Mouse (Mus musculus): ENCODE data around the gene Bst2.
A peak's percentile ranks its signal among the peaks of the same experiment; 100 is the strongest.

Gene Bst2

GRCm38 (mm10) chr8:71485142-71486135 is 51.8 kb downstream of the Bst2 start, which contains the start of gene Ano8:
Gene Ano8 (minus strand): TSS chr8:71485963.
- peak; percentile 93 for DNase-seq (ENCODE audit: low spot score)

- no peak for DNase-seq (ENCODE audit: low spot score)
These were observed 52.5 kb downstream of the Bst2 start for GRCm38 (mm10) chr8:71484736-71485135.
